Mouse (Mus musculus) forebrain, embryonic 12.5 days (tissue): Measurements from ENCODE around the gene Midn. TPM values are rescaled to one million over a fixed set of nuclear protein-coding genes. Genes with fewer than 3 reads are reported as not detected.

Source experiments
- ATAC-seq: fragments of 200-750 bp; cut with Nextera tagmentation; 2 replicates; pipeline ENCODE4 v1.8.0; 2017; ENCODE audit warnings: moderate TSS enrichment; ENCODE audit not compliant: low FRiP score
- H3K27ac ChIP-seq: fragments of 300-500 bp; sonication (generic); 2 replicates; pipeline ENCODE4 v1.5.1; 2016; ENCODE audit warnings: mild to moderate bottlenecking
- H3K27me3 ChIP-seq: fragments of 300-500 bp; sonication (generic); 2 replicates; pipeline ENCODE4 v1.6.1; 2016; ENCODE audit warnings: mild to moderate bottlenecking
- H3K36me3 ChIP-seq: fragments of 300-500 bp; sonication (generic); replicated peaks from 2 replicates; pipeline ENCODE4 v1.6.1; 2016; ENCODE audit warnings: mild to moderate bottlenecking
- H3K4me1 ChIP-seq: fragments of 300-500 bp; sonication (generic); 2 replicates; pipeline ENCODE4 v1.6.1; 2016
- H3K4me2 ChIP-seq: fragments of 300-500 bp; sonication (generic); 2 replicates; pipeline ENCODE4 v1.6.1; 2016; ENCODE audit warnings: mild to moderate bottlenecking, moderate library complexity
- H3K4me3 ChIP-seq: fragments of 300-500 bp; sonication (generic); replicated peaks from 2 replicates; pipeline ENCODE4 v1.5.1; 2016; ENCODE audit warnings: mild to moderate bottlenecking
- H3K9ac ChIP-seq: fragments of 300-500 bp; sonication (generic); 2 replicates; pipeline ENCODE4 v1.6.1; 2016; ENCODE audit warnings: mild to moderate bottlenecking
- H3K9me3 ChIP-seq: fragments of 300-500 bp; sonication (generic); 2 replicates; pipeline ENCODE4 v1.6.1; 2016
- WGBS: fragments of 180-500 bp; shearing (Covaris S2); methylation state at CpG from one replicate; pipeline ENCODE4 v1.1.7; 2016; 5-methylcytosine and 5-hydroxymethylcytosine counted together
- polyA plus RNA-seq: library from polyadenylated mRNA; unstranded; fragments of >200 nt; fragmentation: Nextera tagmentation; extraction: Ambion mirVana; gene quantifications from 2 replicates; pipeline ENCODE4 v1.2.1, GENCODE M21; 2016

The Midn gene
- polyA plus RNA-seq, 1 experiment from 2014 or later, result 50.3 TPM

DNA sequence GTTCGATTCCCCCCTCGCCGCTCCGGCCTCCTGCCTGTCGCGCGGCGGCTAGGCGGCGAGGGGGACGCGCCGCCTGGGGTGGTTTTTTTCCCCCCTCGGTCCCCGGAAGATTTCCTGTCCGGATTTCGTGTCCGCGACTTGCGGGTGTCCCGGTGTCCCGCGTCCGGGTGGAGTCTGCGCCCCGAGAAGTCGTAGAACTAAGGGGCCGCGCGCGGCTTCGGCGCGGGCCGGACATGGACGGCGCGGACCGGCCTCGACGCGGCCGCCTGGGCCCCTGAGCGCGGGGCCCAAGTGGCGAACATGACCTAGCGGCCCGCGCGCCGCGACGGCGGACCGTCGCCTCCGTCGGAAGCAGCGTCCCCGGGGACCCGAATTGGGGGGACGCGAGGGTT lies 32.1 kb upstream of the Midn start:
- Histone ChIP-seq H3K4me2 (peak overlapping the region; percentile 98), H3K4me1 (peaks cover 43% of the 10 kb centered on the region), H3K27ac (peak overlapping the region; percentile 82), H3K9me3 (no peaks in the 10 kb centered on the region), H3K9ac (peak overlapping the region; percentile 85), H3K4me3 (peak overlapping the region; percentile 94), H3K36me3 (peaks cover 23% of the 10 kb centered on the region), H3K27me3 (no peaks in the 10 kb centered on the region)
- WGBS, result under 1% methylated on average over 61 of the region's 63 CpGs
- ATAC-seq, result peak; percentile 2; the same call in 1 of the 2 replicates

DNA sequence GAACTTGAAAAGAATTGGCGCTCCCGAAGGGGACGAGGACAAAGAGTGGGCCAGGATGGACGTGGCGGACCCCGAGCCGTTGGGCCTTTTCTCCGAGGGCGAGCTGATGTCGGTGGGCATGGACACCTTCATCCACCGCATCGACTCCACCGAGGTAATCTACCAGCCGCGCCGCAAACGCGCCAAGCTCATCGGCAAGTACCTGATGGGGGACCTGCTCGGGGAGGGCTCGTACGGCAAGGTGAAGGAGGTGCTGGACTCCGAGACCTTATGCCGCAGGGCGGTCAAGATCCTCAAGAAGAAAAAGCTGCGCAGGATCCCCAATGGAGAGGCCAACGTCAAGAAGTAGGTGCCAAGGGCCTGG lies 31.5 kb upstream of the Midn start:
- H3K4me2 ChIP-seq, result peak overlapping the region; percentile 98
- H3K27ac ChIP-seq, result 0 out of 2 replicates have a peak overlapping the region, but pooled peaks have one; percentile 46
- H3K4me1 ChIP-seq, result peaks cover 43% of the 10 kb centered on the region
- under 1% methylated on average over 27 of the region's 27 CpGs for WGBS
- no peaks in the 10 kb centered on the region for H3K27me3 ChIP-seq
- peak overlapping the region; percentile 94 for H3K4me3 ChIP-seq
- H3K9me3 ChIP-seq, result no peaks in the 10 kb centered on the region
- ATAC-seq, result no peak
- H3K9ac ChIP-seq, result peak overlapping the region; percentile 85
- H3K36me3 ChIP-seq, result peaks cover 28% of the 10 kb centered on the region

DNA sequence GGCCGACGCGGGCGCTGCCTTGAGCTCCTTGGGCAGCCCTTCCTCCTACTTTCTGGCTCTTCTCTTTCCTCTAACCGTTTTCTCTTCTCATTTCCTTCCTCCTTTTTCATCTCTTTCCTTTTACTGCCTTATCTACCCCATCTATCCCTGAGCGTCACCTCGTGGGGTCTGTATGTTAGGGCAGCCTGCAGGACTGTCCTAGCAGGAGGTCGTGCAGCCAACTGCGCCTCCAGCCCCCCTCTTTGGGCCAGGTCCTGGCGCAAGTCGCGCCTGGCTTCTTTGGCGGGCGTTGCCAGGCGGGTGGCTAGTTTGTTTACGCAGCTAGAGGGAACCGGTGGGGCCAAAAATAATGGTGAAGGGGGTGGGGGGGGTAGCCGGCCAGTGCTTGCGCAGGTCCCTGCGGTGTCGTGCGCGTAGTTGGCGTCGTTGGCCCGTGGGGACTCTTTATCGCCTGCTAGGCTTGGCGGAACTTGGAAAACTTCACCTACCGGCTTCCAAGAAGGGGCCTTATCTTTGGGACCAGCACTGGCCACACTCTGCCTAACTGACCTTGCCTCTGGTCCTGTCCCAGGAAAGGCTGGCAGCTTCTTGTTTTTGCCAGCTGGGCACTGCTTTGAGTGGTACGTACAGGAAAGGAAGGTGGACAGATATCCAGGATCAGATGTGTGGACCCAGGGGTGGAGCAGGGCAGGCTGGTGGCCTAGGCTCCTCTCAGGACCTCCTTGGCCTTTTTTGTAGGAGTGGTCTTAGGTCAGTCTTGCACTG lies 31.0 kb upstream of the Midn start:
- H3K4me1 ChIP-seq, result peaks cover 43% of the 10 kb centered on the region
- no peaks in the 10 kb centered on the region for H3K27me3 ChIP-seq
- peaks cover 33% of the 10 kb centered on the region for H3K36me3 ChIP-seq
- ATAC-seq, result no peak
- H3K9ac ChIP-seq, result peak overlapping the region; percentile 85
- H3K4me2 ChIP-seq, result peak overlapping the region; percentile 98
- peak overlapping the region; percentile 94 for H3K4me3 ChIP-seq
- H3K9me3 ChIP-seq, result no peaks in the 10 kb centered on the region
- WGBS, result 7% methylated on average over 30 of the region's 30 CpGs
- H3K27ac ChIP-seq, result peak overlapping the region; percentile 46; the same call in 1 of the 2 replicates

DNA sequence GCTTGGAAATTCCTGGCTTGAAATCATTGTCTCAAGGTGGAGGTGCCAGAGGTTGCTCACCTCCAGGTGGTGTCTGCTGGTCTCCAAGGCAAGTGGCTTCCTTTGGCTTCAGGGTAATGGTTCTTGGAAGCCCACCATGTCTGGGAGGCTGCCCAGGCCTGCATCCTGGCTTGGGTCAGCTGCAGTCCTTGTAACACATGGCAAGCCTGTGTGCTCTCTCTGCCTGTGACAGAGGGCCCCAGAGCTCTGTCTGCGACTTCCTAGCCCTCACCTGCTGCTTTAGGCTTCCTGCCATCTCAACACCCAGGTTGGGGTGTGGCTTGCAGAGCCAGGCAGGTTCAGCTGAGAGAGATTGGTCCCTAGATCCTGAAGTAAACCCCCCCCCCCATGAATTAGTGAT lies 30.3 kb upstream of the Midn start:
- 80% methylated on average over 1 of the region's 1 CpGs for WGBS
- ATAC-seq, result no peak
- Histone ChIP-seq H3K9ac (peak overlapping the region; percentile 85), H3K36me3 (peaks cover 35% of the 10 kb centered on the region), H3K4me2 (peak overlapping the region; percentile 98), H3K4me1 (peaks cover 43% of the 10 kb centered on the region), H3K4me3 (peak overlapping the region; percentile 94), H3K27me3 (no peaks in the 10 kb centered on the region), H3K27ac (0 out of 2 replicates have a peak overlapping the region, but pooled peaks have one; percentile 46), H3K9me3 (no peaks in the 10 kb centered on the region)

DNA sequence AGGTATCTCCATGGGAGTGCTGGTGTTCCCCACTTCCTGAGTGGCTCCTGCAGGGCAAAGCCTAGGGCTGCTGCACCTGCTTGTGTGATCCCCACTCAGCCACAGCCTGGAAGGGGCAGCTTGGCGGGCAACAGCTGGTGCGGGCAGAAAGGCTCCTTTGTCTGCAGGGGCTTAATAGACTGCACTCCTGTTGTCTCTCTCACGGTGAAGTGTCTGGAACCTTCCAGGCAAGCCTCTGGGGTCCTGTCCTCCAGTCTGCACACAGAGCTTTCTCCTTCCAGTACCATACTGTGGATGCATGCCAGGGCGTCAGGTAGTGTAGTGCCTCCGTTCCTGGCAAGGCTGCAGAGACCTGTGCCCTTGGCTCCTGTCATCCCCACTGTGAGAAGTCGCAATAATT lies 29.5 kb upstream of the Midn start:
- H3K36me3 ChIP-seq, result peaks cover 40% of the 10 kb centered on the region

DNA sequence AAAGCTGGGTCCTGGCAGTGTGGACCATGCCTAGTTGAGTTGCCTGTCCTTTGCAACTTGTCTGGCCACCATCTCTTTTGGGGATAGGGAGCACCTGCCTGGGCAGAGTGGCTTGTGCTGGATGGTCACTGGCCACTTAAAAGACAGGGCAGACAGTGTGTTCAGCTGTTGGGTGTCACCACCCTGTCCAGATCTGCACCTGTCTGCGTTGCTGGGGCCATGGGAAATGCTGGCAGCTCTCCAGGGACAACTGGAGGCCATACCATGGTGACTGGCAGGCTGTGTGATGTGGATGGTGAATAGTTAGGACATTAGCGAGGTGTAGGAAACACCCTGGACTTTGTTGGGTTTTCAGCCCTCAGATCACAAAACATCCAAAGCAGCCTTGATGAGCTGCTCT lies 27.9 kb upstream of the Midn start:
- Histone ChIP-seq H3K4me3 (no peak overlapping the region), H3K4me2 (no peak overlapping the region), H3K27me3 (no peaks in the 10 kb centered on the region), H3K36me3 (peaks cover 56% of the 10 kb centered on the region), H3K9ac (no peak overlapping the region; the same call in 1 of the 2 replicates), H3K4me1 (peaks cover 43% of the 10 kb centered on the region), H3K27ac (no peak overlapping the region), H3K9me3 (no peaks in the 10 kb centered on the region)
- ATAC-seq, result no peak
- 88% methylated on average over 2 of the region's 2 CpGs for WGBS

More for the DNA sequence above, 29.5 kb upstream of the Midn start:
- no peaks in the 10 kb centered on the region for H3K9me3 ChIP-seq
- WGBS, result 53% methylated on average over 6 of the region's 6 CpGs
- H3K4me3 ChIP-seq, result peak overlapping the region; percentile 94
- peak overlapping the region; percentile 85 for H3K9ac ChIP-seq
- H3K27ac ChIP-seq, result peak overlapping the region; percentile 60; the same call in 1 of the 2 replicates
- H3K27me3 ChIP-seq, result no peaks in the 10 kb centered on the region
- no peak for ATAC-seq
- peaks cover 45% of the 10 kb centered on the region for H3K4me1 ChIP-seq
- H3K4me2 ChIP-seq, result peak overlapping the region; percentile 98

DNA sequence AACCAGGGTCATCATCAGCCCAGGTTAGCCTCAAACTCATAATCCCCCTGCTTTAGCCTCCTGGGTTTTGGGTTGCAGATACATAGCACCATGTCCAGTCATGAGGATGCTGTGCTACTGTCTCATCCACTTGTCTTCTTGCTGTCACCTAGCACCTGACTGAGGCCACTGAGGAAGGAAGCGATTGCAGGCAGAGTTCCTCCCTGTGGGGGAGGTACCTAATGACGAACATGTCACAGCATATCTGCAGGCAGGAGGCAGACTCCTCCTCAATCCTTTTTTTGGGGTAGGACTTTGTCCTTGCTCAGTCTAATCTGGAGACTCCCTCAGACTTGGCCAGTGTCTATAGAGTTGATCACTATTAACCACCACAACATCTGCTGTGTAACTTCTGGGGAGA lies 26.4 kb upstream of the Midn start:
- no peak for ATAC-seq
- no peaks in the 10 kb centered on the region for H3K9me3 ChIP-seq
- no peaks in the 10 kb centered on the region for H3K27me3 ChIP-seq
- no peak overlapping the region for H3K9ac ChIP-seq
- H3K27ac ChIP-seq, result no peak overlapping the region
- H3K4me1 ChIP-seq, result peaks cover 40% of the 10 kb centered on the region
- 95% methylated on average over 2 of the region's 2 CpGs for WGBS
- H3K4me3 ChIP-seq, result no peak overlapping the region
- H3K4me2 ChIP-seq, result no peak overlapping the region
- peaks cover 71% of the 10 kb centered on the region for H3K36me3 ChIP-seq

DNA sequence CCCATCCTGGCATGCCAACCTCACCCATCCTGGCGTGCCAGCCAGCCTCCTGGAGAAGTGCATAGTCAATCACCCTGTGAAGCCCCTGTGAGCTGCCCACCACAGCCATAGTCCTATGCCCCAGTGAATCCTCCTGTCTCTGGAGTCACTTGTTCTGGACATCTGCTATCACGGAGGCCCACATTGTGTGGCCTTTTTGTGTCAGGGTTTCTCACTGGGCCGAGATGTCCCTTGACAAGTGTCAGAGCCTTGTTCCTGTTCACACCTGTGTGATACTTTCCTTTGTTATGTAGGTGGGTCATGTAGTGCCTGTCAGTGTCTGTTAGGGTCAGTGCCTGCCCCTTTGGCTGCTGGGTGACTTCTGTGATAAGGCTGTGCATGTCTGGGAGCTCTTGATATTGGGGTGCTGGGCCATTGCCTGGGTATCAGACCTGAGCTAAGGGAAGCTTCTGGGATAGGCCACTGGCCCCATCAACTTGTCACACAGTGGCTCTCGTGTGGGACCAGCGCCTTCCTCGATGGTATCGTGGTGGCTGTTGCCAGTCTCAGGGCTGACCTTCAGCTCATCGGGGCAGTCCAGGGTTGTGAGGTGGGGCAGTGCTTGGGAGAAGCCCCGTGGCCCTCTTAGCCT lies 24.0 kb upstream of the Midn start:
- no peak; the same call in 1 of the 2 replicates for ATAC-seq
- Histone ChIP-seq H3K4me3 (no peak overlapping the region), H3K4me1 (peaks cover 16% of the 10 kb centered on the region), H3K4me2 (no peak overlapping the region), H3K36me3 (peaks cover 84% of the 10 kb centered on the region), H3K27ac (no peak overlapping the region), H3K27me3 (no peaks in the 10 kb centered on the region), H3K9ac (no peak overlapping the region; the same call in 1 of the 2 replicates), H3K9me3 (no peaks in the 10 kb centered on the region)
- 96% methylated on average over 9 of the region's 9 CpGs for WGBS

DNA sequence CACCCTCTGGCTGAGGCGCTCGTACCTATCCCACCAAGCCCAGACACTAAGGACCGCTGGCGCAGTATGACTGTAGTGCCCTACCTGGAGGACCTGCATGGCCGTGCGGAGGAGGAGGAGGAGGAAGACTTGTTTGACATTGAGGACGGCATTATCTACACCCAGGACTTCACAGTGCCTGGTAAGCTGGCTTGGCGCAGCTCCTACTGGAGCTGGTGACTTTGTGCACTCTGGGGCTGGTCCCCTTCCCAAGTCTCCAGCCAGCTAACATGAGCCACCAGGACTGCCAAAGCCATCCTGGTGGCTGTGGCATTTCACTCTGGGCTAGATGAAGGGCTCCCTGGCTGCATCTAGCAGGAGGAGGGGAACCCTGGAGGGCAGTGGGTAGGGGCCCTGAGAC lies 20.2 kb upstream of the Midn start:
- H3K36me3 ChIP-seq, result peaks cover 97% of the 10 kb centered on the region
- ATAC-seq, result no peak

DNA sequence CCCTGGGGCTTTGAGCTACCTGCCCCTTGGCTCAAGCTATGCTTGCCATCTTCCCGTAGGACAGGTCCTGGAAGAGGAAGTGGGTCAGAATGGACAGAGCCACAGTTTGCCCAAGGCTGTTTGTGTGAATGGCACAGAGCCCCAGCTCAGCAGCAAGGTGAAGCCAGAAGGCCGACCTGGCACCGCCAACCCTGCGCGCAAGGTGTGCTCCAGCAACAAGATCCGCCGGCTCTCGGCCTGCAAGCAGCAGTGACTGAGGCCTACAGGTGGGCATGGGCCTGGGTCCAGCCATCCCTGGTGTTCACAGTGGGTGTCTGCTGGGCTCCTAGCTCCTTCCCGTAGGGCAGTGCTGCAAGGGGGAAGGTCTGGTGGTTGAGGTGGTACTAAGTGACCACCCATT lies 18.2 kb upstream of the Midn start:
- H3K4me1 ChIP-seq, result peaks cover 17% of the 10 kb centered on the region
- H3K4me2 ChIP-seq, result no peak overlapping the region
- WGBS, result 93% methylated on average over 9 of the region's 9 CpGs
- H3K9ac ChIP-seq, result no peak overlapping the region
- H3K36me3 ChIP-seq, result peaks cover 97% of the 10 kb centered on the region
- ATAC-seq, result no peak
- no peak overlapping the region for H3K4me3 ChIP-seq
- H3K9me3 ChIP-seq, result no peaks in the 10 kb centered on the region
- H3K27ac ChIP-seq, result no peak overlapping the region
- H3K27me3 ChIP-seq, result peaks cover 40% of the 10 kb centered on the region

More for the DNA sequence above, 20.2 kb upstream of the Midn start:
- no peak overlapping the region for H3K4me3 ChIP-seq
- WGBS, result 94% methylated on average over 8 of the region's 8 CpGs
- H3K9me3 ChIP-seq, result no peaks in the 10 kb centered on the region
- H3K4me1 ChIP-seq, result peaks cover 18% of the 10 kb centered on the region
- no peak overlapping the region for H3K4me2 ChIP-seq
- peaks cover 30% of the 10 kb centered on the region for H3K27me3 ChIP-seq
- no peak overlapping the region for H3K27ac ChIP-seq
- H3K9ac ChIP-seq, result no peak overlapping the region

DNA sequence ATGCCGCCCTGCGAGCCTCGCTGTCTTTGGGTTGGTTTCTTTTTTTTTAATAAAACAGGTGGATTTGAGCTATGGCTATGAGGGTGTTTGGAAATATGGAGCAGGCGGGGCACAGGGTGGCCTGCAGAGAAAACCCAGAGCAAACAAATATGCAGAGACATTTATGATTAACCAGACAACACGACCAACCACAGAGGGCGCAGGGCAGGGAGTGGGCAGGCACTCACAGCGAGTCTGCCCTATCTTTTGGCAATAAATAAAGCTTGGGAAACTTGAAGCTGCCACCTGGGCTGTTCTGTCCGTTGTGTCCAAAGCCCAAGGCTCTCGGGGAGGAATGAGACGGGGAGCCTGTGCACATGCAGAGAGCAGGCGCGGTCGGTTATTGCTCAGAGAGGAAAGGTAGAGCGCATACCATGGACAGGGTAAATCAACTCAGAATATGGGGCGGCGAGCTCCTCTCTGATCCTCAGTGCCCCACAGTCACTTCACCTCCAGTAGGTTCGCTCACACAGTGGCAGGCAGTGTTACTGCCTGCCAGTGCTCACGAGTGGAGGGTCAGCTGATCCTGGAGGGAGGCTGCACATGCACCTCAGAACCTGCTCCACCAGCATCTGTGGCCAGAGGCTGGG lies 17.6 kb upstream of the Midn start:
- 86% methylated on average over 18 of the region's 18 CpGs for WGBS
- Histone ChIP-seq H3K4me2 (no peak overlapping the region), H3K27ac (no peak overlapping the region), H3K9me3 (no peaks in the 10 kb centered on the region), H3K4me1 (peaks cover 17% of the 10 kb centered on the region), H3K4me3 (no peak overlapping the region; the same call in 1 of the 2 replicates), H3K27me3 (peaks cover 46% of the 10 kb centered on the region), H3K9ac (no peak overlapping the region), H3K36me3 (peaks cover 95% of the 10 kb centered on the region)
- ATAC-seq, result no peak; the same call in 1 of the 2 replicates

DNA sequence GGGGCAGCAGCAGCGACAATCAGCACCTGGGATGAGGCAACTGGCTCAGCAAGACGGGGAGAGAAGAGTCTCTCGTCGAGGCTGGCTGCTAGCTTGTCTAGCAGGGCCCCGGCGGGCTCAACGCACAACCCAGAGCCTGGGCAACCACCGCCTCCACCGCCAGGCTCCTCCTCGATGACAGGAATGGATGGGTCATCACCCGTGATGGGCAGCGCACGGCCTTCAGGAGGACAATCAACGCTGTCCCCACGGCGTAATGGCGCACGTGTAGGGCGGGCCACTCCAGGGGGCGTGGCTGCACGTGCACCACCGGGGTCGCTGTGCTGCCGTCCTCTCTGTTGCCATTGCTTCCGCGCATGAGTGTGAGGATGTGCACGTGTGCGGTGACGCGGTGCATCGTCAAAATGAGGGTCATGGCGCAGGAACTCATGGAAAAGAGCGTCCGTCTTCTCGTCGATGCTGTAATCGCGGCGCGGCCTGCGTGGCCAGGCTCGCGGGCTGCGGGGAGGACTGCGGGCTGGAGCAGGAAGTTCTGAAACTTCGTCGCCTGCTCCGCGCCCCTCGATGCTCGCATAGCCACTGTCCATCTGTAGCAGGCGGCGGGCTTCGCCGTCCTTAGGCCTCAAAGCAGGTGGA lies 16.6 kb upstream of the Midn start:
- ATAC-seq, result peak; percentile 48
- Histone ChIP-seq H3K27me3 (peaks cover 56% of the 10 kb centered on the region), H3K36me3 (peaks cover 95% of the 10 kb centered on the region), H3K27ac (0 out of 2 replicates have a peak overlapping the region, but pooled peaks have one; percentile 13), H3K4me2 (peak overlapping the region; percentile 40), H3K4me3 (peak overlapping the region; percentile 9; the same call in 1 of the 2 replicates), H3K9ac (no peak overlapping the region), H3K9me3 (no peaks in the 10 kb centered on the region), H3K4me1 (peaks cover 21% of the 10 kb centered on the region)
- WGBS, result 15% methylated on average over 55 of the region's 55 CpGs
